Mouse (Mus musculus) bone marrow macrophage, adult 2 months (primary cell): ENCODE measurements around the gene Ccdc160.

Experiments
- CTCF ChIP-seq: IDR thresholded peaks from 2 replicates; pipeline ENCODE4 v1.5.1; 2012; ENCODE audit warnings: low read depth, mild to moderate bottlenecking, low read length, moderate library complexity
- POLR2A ChIP-seq: IDR thresholded peaks from 2 replicates; pipeline ENCODE4 v1.6.1; 2012; ENCODE audit warnings: mild to moderate bottlenecking, low read depth, low read length, borderline replicate concordance

- TF ChIP-seq POLR2A (no peak), CTCF (no peak)
Measured at GRCm38 (mm10) chrX:52798255-52798654, 7.3 kb downstream of the Ccdc160 start.
